Mouse (Mus musculus) midbrain, embryonic 16.5 days (tissue): ENCODE measurements around the gene Fabp6. TPM values are rescaled to one million over a fixed set of nuclear protein-coding genes. Genes with fewer than 3 reads are reported as not detected.

ENCODE experiments used
- ATAC-seq: fragments of 200-750 bp; cut with Nextera tagmentation; 2 replicates; pipeline ENCODE4 v1.8.0; 2017; ENCODE audit warnings: moderate TSS enrichment
- H3K27ac ChIP-seq: fragments of 300-500 bp; sonication (generic); 2 replicates; pipeline ENCODE4 v1.5.1; 2014; ENCODE audit warnings: mild to moderate bottlenecking, low read length, mixed read lengths
- H3K27me3 ChIP-seq: fragments of 300-500 bp; sonication (generic); 2 replicates; pipeline ENCODE4 v1.6.1; 2014; ENCODE audit warnings: low read depth, low read length, mixed read lengths; ENCODE audit not compliant: control insufficient read depth, insufficient read depth
- H3K36me3 ChIP-seq: fragments of 300-500 bp; sonication (generic); 2 replicates; pipeline ENCODE4 v1.6.1; 2014; ENCODE audit warnings: mild to moderate bottlenecking, low read length, moderate library complexity, mixed read lengths; ENCODE audit not compliant: control insufficient read depth, insufficient read depth
- H3K4me1 ChIP-seq: fragments of 300-500 bp; sonication (generic); 2 replicates; pipeline ENCODE4 v1.6.1; 2014; ENCODE audit warnings: mild to moderate bottlenecking, low read length, mixed read lengths; ENCODE audit not compliant: control insufficient read depth, insufficient read depth
- H3K4me2 ChIP-seq: fragments of 300-500 bp; sonication (generic); 2 replicates; pipeline ENCODE4 v1.6.1; 2014; ENCODE audit warnings: mild to moderate bottlenecking, low read length, mixed read lengths
- H3K4me3 ChIP-seq: fragments of 300-500 bp; sonication (generic); 2 replicates; pipeline ENCODE4 v1.5.1; 2014; ENCODE audit warnings: low read depth, mild to moderate bottlenecking, low read length, moderate library complexity, mixed read lengths
- H3K9ac ChIP-seq: fragments of 300-500 bp; sonication (generic); 2 replicates; pipeline ENCODE4 v1.6.1; 2014; ENCODE audit warnings: low read depth, low read length, mixed read lengths
- H3K9me3 ChIP-seq: fragments of 300-500 bp; sonication (generic); replicated peaks from 2 replicates; pipeline ENCODE4 v1.6.1; 2014; ENCODE audit warnings: mild to moderate bottlenecking, low read length, mixed read lengths; ENCODE audit not compliant: control insufficient read depth, poor library complexity, severe bottlenecking
- WGBS: fragments of 180-500 bp; shearing (Covaris S2); extraction: QIAGEN DNeasy Blood & Tissue Kit; methylation state at CpG from one replicate; pipeline ENCODE4 v1.1.7; 2014; 5-methylcytosine and 5-hydroxymethylcytosine counted together
- polyA plus RNA-seq: library from polyadenylated mRNA; unstranded; fragments of >200 nt; fragmentation: Nextera tagmentation; extraction: Ambion mirVana; gene quantifications from 2 replicates; pipeline ENCODE4 v1.2.1, GENCODE M21; 2015

Fabp6 gene
- polyA plus RNA-seq, 1 experiment from 2014 or later, result not detected

DNA sequence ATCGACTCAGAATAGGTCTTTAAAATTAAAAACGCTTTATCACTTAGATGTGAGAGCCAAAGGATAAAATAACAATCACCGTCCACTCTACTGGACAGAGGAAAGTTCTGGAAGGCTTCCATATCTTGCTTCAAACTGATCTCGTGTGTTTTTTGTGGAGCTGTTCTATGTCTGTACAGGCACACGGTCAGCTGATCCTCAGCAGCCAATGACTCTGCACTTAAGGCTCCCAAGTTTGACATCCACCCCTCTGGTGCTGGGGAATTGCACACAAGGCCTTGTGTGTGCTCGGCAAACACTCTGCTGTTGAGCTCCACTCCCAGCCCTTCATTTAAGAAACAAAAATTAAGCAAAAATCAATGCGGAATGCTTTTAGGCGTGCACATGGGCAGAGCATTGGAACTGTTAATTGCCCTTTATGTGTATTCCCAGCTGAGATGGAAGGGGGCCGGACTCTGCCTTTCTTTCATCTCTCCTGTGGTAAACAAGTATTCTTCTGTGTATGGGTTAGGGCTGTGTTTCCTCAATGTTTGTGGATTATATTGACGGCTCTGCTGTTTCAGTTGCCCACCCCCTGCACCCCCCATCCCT, 37.6 kb downstream of the Fabp6 start:
- peaks cover 18% of the 10 kb centered on the region for H3K4me1 ChIP-seq
- no peaks in the 10 kb centered on the region for H3K9me3 ChIP-seq
- no peak for ATAC-seq
- H3K36me3 ChIP-seq, result no peaks in the 10 kb centered on the region
- 58% methylated on average over 10 of the region's 10 CpGs for WGBS
- no peak overlapping the region for H3K4me3 ChIP-seq
- no peaks in the 10 kb centered on the region for H3K27me3 ChIP-seq
- H3K27ac ChIP-seq, result peak overlapping the region; percentile 53; the same call in 1 of the 2 replicates
- no peak overlapping the region for H3K4me2 ChIP-seq
- no peak overlapping the region for H3K9ac ChIP-seq

DNA sequence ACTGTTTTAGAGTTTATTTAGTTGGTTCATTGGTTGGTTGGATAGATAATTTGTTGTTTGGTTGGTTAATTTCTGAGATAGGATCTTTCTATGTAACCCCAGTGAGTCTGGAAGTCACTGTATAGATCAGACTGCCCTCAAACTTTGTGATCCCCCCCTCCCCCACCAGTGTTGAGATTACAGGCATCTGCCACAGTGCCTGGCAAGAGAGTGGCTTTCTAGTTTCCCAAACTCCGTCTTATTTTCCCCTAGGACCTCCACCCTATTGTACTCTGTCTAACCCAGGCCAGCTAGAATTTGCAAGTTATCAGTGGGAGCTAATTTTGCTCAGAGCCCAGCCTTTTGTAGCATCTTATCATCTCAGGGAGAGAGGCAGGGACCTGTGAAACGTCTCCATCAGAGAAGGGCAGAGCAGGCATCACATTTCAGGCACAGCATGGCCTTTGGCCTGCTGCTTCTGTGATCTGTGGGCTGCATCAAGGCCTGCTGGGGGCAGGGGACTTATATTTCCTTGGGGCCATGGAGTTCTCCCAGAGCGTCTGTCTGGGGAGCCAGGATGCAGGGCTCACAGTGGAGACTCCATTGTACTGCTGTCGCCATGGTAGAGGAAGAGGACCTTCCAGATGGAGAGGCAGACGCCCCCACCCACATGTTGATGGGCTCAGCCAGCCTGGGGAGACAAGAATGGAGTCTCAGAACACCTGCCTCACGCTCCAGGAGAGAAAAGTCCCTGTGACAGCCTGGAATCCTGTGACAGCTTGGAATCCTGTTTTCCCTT, 41.6 kb downstream of the Fabp6 start:
- no peak overlapping the region for H3K27ac ChIP-seq
- WGBS, result 6% methylated on average over 6 of the region's 6 CpGs
- peaks cover 6% of the 10 kb centered on the region; the same call in 1 of the 2 replicates for H3K4me1 ChIP-seq
- H3K9ac ChIP-seq, result 0 out of 2 replicates have a peak overlapping the region, but pooled peaks have one; percentile 25
- H3K4me3 ChIP-seq, result no peak overlapping the region
- ATAC-seq, result no peak
- H3K4me2 ChIP-seq, result no peak overlapping the region
- H3K9me3 ChIP-seq, result no peaks in the 10 kb centered on the region
- 0 out of 2 replicates have a peak, but pooled peaks cover 4% of the 10 kb centered on the region for H3K36me3 ChIP-seq
- H3K27me3 ChIP-seq, result no peaks in the 10 kb centered on the region

DNA sequence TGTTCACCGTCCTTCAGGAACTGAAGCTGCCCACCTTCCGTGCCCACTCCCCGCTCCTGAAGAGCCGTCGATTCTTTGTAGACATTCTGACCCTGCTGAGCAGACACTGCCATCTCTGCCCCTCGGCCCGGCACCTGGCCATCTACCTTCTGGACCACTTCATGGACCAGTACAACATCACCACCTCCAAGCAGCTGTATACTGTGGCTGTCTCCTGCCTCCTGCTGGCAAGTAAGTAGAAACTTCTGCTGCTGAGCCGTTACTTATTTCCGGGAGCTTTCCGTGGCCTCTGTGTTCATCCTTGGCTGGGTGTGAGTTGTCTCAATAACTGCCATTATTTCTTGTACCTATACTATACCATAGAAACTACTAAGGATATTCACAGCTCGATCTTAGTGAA, 44.8 kb downstream of the Fabp6 start:
- Histone ChIP-seq H3K36me3 (0 out of 2 replicates have a peak, but pooled peaks cover 4% of the 10 kb centered on the region), H3K4me2 (no peak overlapping the region), H3K4me3 (no peak overlapping the region), H3K4me1 (peaks cover 5% of the 10 kb centered on the region; the same call in 1 of the 2 replicates), H3K9me3 (no peaks in the 10 kb centered on the region), H3K9ac (no peak overlapping the region), H3K27me3 (no peaks in the 10 kb centered on the region), H3K27ac (no peak overlapping the region)
- 90% methylated on average over 11 of the region's 11 CpGs for WGBS
- no peak for ATAC-seq

DNA sequence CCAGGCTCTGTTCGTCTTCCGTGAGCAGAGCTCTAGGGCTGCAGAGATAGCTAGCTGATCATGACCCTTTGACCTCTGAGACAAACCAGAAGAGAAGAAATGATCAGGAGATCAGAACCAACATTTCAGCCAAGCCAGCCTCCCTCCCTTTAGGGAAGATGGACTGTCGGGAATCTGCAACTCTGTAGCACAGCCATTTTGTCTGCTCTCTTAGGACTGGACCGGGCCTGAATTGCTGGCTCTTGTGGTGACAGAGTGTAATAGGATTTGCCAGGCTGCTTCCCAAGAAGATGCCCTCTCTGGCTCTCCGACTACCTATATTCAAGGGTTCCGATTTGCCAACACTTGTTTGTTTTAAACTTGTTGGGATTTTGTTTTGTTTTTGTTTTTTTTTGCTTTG, 48.7 kb downstream of the Fabp6 start:
- 66% methylated on average over 6 of the region's 6 CpGs for WGBS
- H3K4me3 ChIP-seq, result no peak overlapping the region

DNA sequence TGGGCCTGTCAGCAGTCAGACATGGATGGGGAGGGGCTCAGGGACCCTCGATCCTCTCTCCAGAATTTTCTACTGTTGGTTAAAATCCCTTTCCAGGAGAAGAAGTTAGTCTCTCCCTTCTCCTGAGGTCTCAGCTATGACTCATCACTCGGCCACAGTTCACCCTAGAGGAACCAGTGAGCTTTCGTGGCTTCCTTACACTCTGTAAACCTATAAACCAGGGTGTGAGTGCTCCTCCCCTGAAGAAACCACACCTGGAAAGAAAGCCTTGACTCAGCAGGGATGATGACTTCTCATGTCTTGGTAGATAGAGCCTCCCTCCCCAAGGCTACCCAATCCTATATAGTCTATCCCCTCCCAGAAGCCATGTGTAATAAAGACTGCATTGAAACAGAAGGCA, 49.6 kb downstream of the Fabp6 start:
- H3K9me3 ChIP-seq, result no peaks in the 10 kb centered on the region
- no peak overlapping the region for H3K9ac ChIP-seq
- ATAC-seq, result no peak
- no peak overlapping the region for H3K4me3 ChIP-seq
- no peaks in the 10 kb centered on the region for H3K36me3 ChIP-seq
- 84% methylated on average over 3 of the region's 3 CpGs for WGBS
- no peak overlapping the region for H3K27ac ChIP-seq
- no peak overlapping the region for H3K4me2 ChIP-seq
- H3K4me1 ChIP-seq, result peaks cover 18% of the 10 kb centered on the region
- no peaks in the 10 kb centered on the region for H3K27me3 ChIP-seq

More for the DNA sequence above, 48.7 kb downstream of the Fabp6 start:
- H3K27ac ChIP-seq, result no peak overlapping the region
- no peak for ATAC-seq
- H3K9me3 ChIP-seq, result no peaks in the 10 kb centered on the region
- H3K4me2 ChIP-seq, result no peak overlapping the region
- H3K4me1 ChIP-seq, result peaks cover 18% of the 10 kb centered on the region
- no peaks in the 10 kb centered on the region for H3K27me3 ChIP-seq
- no peak overlapping the region for H3K9ac ChIP-seq
- 0 out of 2 replicates have a peak, but pooled peaks cover 4% of the 10 kb centered on the region for H3K36me3 ChIP-seq

DNA sequence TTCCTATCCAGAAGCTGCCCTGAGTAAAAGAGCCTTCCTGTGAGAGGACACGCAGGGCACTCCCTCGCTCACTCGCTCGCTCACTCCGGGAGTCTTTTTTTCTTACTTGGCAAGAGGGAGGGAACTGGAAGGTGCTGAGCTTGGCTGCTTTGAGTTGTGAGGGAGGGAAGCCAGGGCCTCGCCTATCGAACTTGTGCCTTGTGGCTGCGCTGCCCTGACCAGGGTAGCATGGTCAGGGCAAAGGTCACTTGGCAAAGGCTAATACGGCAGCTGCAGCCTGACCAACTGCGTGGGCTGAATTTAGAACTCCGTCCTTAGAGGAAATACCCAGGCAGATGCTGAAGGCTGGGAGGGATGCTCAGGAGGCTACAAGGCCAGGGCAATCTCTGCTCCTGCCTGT, 51.6 kb downstream of the Fabp6 start:
- no peaks in the 10 kb centered on the region for H3K9me3 ChIP-seq
- no peak overlapping the region for H3K9ac ChIP-seq
- H3K36me3 ChIP-seq, result no peaks in the 10 kb centered on the region
- no peak overlapping the region for H3K4me2 ChIP-seq
- WGBS, result 55% methylated on average over 11 of the region's 11 CpGs
- no peaks in the 10 kb centered on the region for H3K27me3 ChIP-seq
- H3K27ac ChIP-seq, result no peak overlapping the region
- ATAC-seq, result no peak
- H3K4me1 ChIP-seq, result peaks cover 21% of the 10 kb centered on the region
- H3K4me3 ChIP-seq, result no peak overlapping the region

DNA sequence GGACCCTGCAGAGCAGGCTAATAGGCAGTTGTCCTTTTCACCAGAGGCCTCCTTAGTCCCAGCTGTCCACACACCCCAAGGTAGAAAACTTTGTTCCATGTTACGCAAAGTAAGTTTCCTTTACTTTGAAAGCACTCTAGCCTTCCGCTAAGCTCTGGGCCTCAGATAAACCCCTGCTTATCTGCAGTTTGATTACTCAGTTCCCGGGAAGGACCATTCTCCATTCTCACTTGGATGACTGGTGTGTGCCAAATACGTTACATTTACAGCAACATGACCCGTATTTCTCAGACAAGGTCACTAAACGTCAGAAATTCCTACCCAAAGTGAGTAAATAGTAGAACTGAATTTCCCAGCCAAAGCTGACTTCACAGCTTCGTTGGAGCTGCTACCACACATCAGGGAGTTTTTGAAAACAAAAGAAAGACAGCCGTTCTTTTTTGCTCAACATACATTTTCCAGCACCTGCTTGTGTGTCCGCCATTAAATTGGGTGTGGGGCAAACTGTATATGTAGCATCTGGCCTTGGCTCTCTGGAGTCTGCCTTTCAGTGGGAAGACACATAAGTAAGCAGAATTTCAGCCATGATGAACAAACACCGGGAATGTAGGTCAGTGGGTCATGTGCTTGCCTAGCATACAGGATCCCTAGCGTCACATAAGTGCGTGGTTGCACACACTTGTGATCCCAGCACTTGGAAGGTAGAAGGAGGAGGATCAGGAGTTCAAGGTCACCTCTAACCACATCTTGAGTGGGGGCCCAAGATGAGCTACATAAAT, 52.5 kb downstream of the Fabp6 start:
- H3K36me3 ChIP-seq, result no peaks in the 10 kb centered on the region
- 61% methylated on average over 12 of the region's 12 CpGs for WGBS
- peak overlapping the region; percentile 59 for H3K27ac ChIP-seq
- no peak overlapping the region for H3K4me2 ChIP-seq
- H3K27me3 ChIP-seq, result no peaks in the 10 kb centered on the region
- no peak overlapping the region for H3K4me3 ChIP-seq
- H3K9me3 ChIP-seq, result no peaks in the 10 kb centered on the region
- H3K9ac ChIP-seq, result no peak overlapping the region
- ATAC-seq, result peak; percentile 3; the same call in 1 of the 2 replicates
- H3K4me1 ChIP-seq, result peaks cover 21% of the 10 kb centered on the region

DNA sequence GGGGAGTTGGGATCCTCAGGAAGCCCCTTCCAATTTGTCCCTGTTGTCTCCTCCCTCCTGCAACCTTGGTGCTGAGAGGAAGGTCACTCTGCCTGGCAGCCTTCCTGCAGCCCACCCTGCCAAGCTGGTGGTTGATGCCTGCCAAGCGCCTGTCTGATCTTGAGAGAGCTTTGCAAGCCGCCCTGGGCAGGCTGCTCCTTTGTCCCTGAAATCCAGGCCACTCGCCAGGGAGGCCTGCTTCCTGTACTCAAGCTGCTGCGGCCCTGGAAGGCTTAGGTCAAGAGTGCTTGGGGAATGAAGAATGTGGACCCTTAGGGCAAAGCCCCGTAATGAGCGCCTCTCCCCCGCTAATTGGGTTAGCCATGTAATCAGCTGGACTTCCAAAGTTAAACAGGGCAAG, 53.2 kb downstream of the Fabp6 start:
- Histone ChIP-seq H3K4me1 (peaks cover 21% of the 10 kb centered on the region), H3K4me3 (no peak overlapping the region), H3K9ac (no peak overlapping the region), H3K27me3 (no peaks in the 10 kb centered on the region), H3K4me2 (no peak overlapping the region), H3K27ac (peak overlapping the region; percentile 59), H3K9me3 (no peaks in the 10 kb centered on the region), H3K36me3 (no peaks in the 10 kb centered on the region)
- 17% methylated on average over 7 of the region's 7 CpGs for WGBS
- peak; percentile 69 for ATAC-seq
